In genomic region chr12:71701753-71702152, GRCm38 (mm10) we compare ENCODE assay signal across 9 mouse cellular contexts.
DNase-seq lines count a peak whose midpoint lies in the region; ATAC-seq lines count a peak whose summit lies in the region.
"Had no signal": no experiment of that assay in that cellular context is flagged by ENCODE, and none has a peak within 500 bp of the region (broad histone marks: within the 10 kb centered on the region; RNA-seq: fewer than 3 reads in every experiment).

No protein-coding gene starts in this region.

- no peak overlapping the region for H3K9ac ChIP-seq in limb, embryonic 11.5 days (ENCODE audit: low read length)
- H3K9ac ChIP-seq in forebrain, embryonic 11.5 days (ENCODE audit: low read length) = no peak overlapping the region
- H3K9ac ChIP-seq: heart, embryonic 15.5 days had no signal

- H3K4me2 ChIP-seq in limb, embryonic 11.5 days (ENCODE audit: low read depth, severe bottlenecking) = no peak overlapping the region
- no peak overlapping the region for H3K4me2 ChIP-seq in forebrain, embryonic 11.5 days (ENCODE audit: low read depth, low read length, severe bottlenecking)
- H3K4me2 ChIP-seq: heart, embryonic 15.5 days had no signal

- DNase-seq in limb, embryonic 11.5 days (ENCODE audit: low spot score) = peak; percentile 47
- DNase-seq in limb, embryonic 10.5 days (ENCODE audit: low spot score) = no peak
- DNase-seq in adipocyte (ENCODE audit: low spot score) = peak; percentile 4
- peak; percentile 30 to 69 for DNase-seq in cerebellum, postnatal 25 days
- DNase-seq in layer of hippocampus, adult 11-12 months (ENCODE audit: low spot score) = peak; percentile 72
- DNase-seq in right cerebral cortex, postnatal 10 days (ENCODE audit: low spot score in 2 of 2) = peak; percentile 47 to 68
- DNase-seq in forebrain, embryonic 11.5 days (ENCODE audit: low spot score) = no peak

- no peak overlapping the region for H3K27ac ChIP-seq in limb, embryonic 11.5 days (replicated peaks; ENCODE audit: low read depth, low read length)
- H3K27ac ChIP-seq in limb, embryonic 10.5 days = no peak overlapping the region
- H3K27ac ChIP-seq in forebrain, embryonic 11.5 days (ENCODE audit: low read depth, low read length) = no peak overlapping the region
- H3K27ac ChIP-seq: heart, embryonic 15.5 days had no signal

- ATAC-seq in limb, embryonic 11.5 days (ENCODE audit: insufficient number of reproducible peaks, low FRiP score, low TSS enrichment, low read depth) = no peak
- no peak for ATAC-seq in forebrain, embryonic 11.5 days (replicated peaks; ENCODE audit: low FRiP score)
- ATAC-seq in inflammation-experienced regulatory T-cells, adult 6 months = no peak

- no peaks in the 10 kb centered on the region for H3K9me3 ChIP-seq in limb, embryonic 11.5 days (ENCODE audit: control insufficient read depth, low read length)
- no peaks in the 10 kb centered on the region for H3K9me3 ChIP-seq in limb, embryonic 10.5 days (replicated peaks)
- peaks cover 3% of the 10 kb centered on the region; the same call in 1 of the 2 replicates for H3K9me3 ChIP-seq in forebrain, embryonic 11.5 days (ENCODE audit: control insufficient read depth, low read length)
- H3K9me3 ChIP-seq: heart, embryonic 15.5 days had no signal

- no peak overlapping the region for H3K4me3 ChIP-seq in limb, embryonic 11.5 days (ENCODE audit: low read depth, low read length)
- H3K4me3 ChIP-seq in limb, embryonic 10.5 days = no peak overlapping the region
- no peak overlapping the region for H3K4me3 ChIP-seq in forebrain, embryonic 11.5 days (ENCODE audit: low read depth, low read length)
- H3K4me3 ChIP-seq: heart, embryonic 15.5 days had no signal

- H3K36me3 ChIP-seq in limb, embryonic 11.5 days (ENCODE audit: control insufficient read depth, insufficient read depth, low read length) = no peaks in the 10 kb centered on the region
- H3K36me3 ChIP-seq in limb, embryonic 10.5 days = no peaks in the 10 kb centered on the region
- no peaks in the 10 kb centered on the region for H3K36me3 ChIP-seq in forebrain, embryonic 11.5 days (ENCODE audit: control insufficient read depth, insufficient read depth, low read length)
- H3K36me3 ChIP-seq: heart, embryonic 15.5 days had no signal

- H3K27me3 ChIP-seq in limb, embryonic 11.5 days (ENCODE audit: control insufficient read depth, insufficient read depth, low read length) = no peaks in the 10 kb centered on the region
- no peaks in the 10 kb centered on the region for H3K27me3 ChIP-seq in limb, embryonic 10.5 days (ENCODE audit: low read depth, poor library complexity, severe bottlenecking)
- no peaks in the 10 kb centered on the region for H3K27me3 ChIP-seq in forebrain, embryonic 11.5 days (ENCODE audit: control insufficient read depth, insufficient read depth, low read length)
- H3K27me3 ChIP-seq: heart, embryonic 15.5 days had no signal

- no peaks in the 10 kb centered on the region for H3K4me1 ChIP-seq in limb, embryonic 11.5 days (ENCODE audit: control insufficient read depth, insufficient read depth, low read length)
- no peaks in the 10 kb centered on the region for H3K4me1 ChIP-seq in limb, embryonic 10.5 days
- no peaks in the 10 kb centered on the region for H3K4me1 ChIP-seq in forebrain, embryonic 11.5 days (replicated peaks; ENCODE audit: control insufficient read depth, insufficient read depth, low read length)
- H3K4me1 ChIP-seq: heart, embryonic 15.5 days had no signal

- WGBS in limb, embryonic 11.5 days = 82% methylated on average over 2 of the region's 2 CpGs
- WGBS in limb, embryonic 10.5 days = 78% methylated on average over 2 of the region's 2 CpGs
- WGBS in forebrain, embryonic 11.5 days = 82% methylated on average over 2 of the region's 2 CpGs

Comparison
In these comparisons a context has a peak if more than half of its experiments do, and no peak if none do; other contexts are left out.
1. DNase-seq: peak in limb, embryonic 11.5 days (single experiment), adipocyte (single experiment), cerebellum, postnatal 25 days (2 of 2), layer of hippocampus, adult 11-12 months (single experiment) and right cerebral cortex, postnatal 10 days (2 of 2); none in limb, embryonic 10.5 days (single experiment) and forebrain, embryonic 11.5 days (single experiment).